Mouse (Mus musculus) ES-E14 (cell line): ENCODE measurements around the gene Zcchc12. TPM values are rescaled to one million over a fixed set of nuclear protein-coding genes. Genes with fewer than 3 reads are reported as not detected.
A peak's percentile ranks its signal among the peaks of the same experiment; 100 is the strongest.

Experiments
- DNase-seq: peaks from one replicate; pipeline ENCODE4 v3.0.0-alpha.2; 2013; ENCODE audit warnings: low read depth, low spot score
- H3K27ac ChIP-seq: 2 replicates; pipeline ENCODE4 v1.5.1; 2012; ENCODE audit warnings: low read depth, mild to moderate bottlenecking, low read length, moderate library complexity, mixed read lengths; ENCODE audit not compliant: poor library complexity, insufficient read depth, severe bottlenecking
- H3K36me3 ChIP-seq: 2 replicates; pipeline ENCODE4 v1.6.1; 2012; ENCODE audit warnings: mild to moderate bottlenecking, low read length, moderate library complexity, mixed read lengths; ENCODE audit not compliant: control insufficient read depth, poor library complexity, insufficient read depth, severe bottlenecking
- H3K4me1 ChIP-seq, 2 experiments: fragments of 150-350 bp in 1 of 2; sonication (generic) in 1 of 2; 2 replicates each; pipeline ENCODE4 v1.6.1; 2012; ENCODE audit warnings: low read length in 2 of 2, mild to moderate bottlenecking in 1 of 2, mixed read lengths in 1 of 2; ENCODE audit not compliant: control insufficient read depth in 2 of 2, insufficient read depth in 2 of 2, poor library complexity in 1 of 2
- H3K4me3 ChIP-seq, 2 experiments: fragments of 150-350 bp in 1 of 2; sonication (generic) in 1 of 2; 2 replicates each; pipeline ENCODE4 v1.5.1; 2012; ENCODE audit warnings: low read length in 2 of 2, low read depth in 1 of 2, mild to moderate bottlenecking in 1 of 2, mixed read lengths in 1 of 2; ENCODE audit not compliant: insufficient read depth in 1 of 2, poor library complexity in 1 of 2, severe bottlenecking in 1 of 2
- H3K9ac ChIP-seq: 2 replicates; pipeline ENCODE4 v1.6.1; 2012; ENCODE audit warnings: low read depth, mild to moderate bottlenecking, low read length, mixed read lengths; ENCODE audit not compliant: poor library complexity, insufficient read depth, severe bottlenecking
- H3K9me3 ChIP-seq: fragments of 150-350 bp; sonication (generic); 2 replicates; pipeline ENCODE4 v1.6.1; 2012; ENCODE audit warnings: low read depth, mild to moderate bottlenecking, low read length; ENCODE audit not compliant: control insufficient read depth, insufficient read depth
- CHD2 ChIP-seq: IDR thresholded peaks from 2 replicates; pipeline ENCODE4 v1.6.1; 2014; ENCODE audit warnings: mild to moderate bottlenecking, low read depth, low read length, inconsistent platforms
- HCFC1 ChIP-seq: IDR thresholded peaks from 2 replicates; pipeline ENCODE4 v1.6.1; 2012; ENCODE audit warnings: low read length, inconsistent platforms, borderline replicate concordance; ENCODE audit not compliant: insufficient read depth
- MAFK ChIP-seq: IDR thresholded peaks from 2 replicates; pipeline ENCODE4 v1.6.1; 2014; ENCODE audit warnings: mild to moderate bottlenecking, low read depth, low read length, inconsistent platforms; ENCODE audit not compliant: insufficient read depth
- ZC3H11A ChIP-seq: IDR thresholded peaks from 2 replicates; pipeline ENCODE4 v1.6.1; 2012; ENCODE audit warnings: low read depth, mild to moderate bottlenecking, inconsistent platforms, low read length, borderline replicate concordance
- ZNF384 ChIP-seq: IDR thresholded peaks from 2 replicates; pipeline ENCODE4 v1.6.1; 2012; ENCODE audit warnings: low read depth, low read length, inconsistent platforms
- in situ Hi-C, 2 experiments: fragments of 600-800 bp; cut with MboI; formaldehyde crosslinking; loops; one replicate each; pipeline ENCODE4 v1.15.1; 2025; ENCODE audit warnings: low sequenced_read_pairs in 2 of 2, inconsistent platforms in 1 of 2; ENCODE audit not compliant: unreplicated experiment in 2 of 2
- total RNA-seq: library from RNA; depleted of rRNA; stranded (reverse); fragments of 300-350 nt; gene quantifications from 2 replicates; pipeline ENCODE4 v1.2.3, GENCODE M21; 2012; rRNA removed

Gene Zcchc12
- total RNA-seq: 1.3 and 1.6 TPM in 2 replicates

DNA sequence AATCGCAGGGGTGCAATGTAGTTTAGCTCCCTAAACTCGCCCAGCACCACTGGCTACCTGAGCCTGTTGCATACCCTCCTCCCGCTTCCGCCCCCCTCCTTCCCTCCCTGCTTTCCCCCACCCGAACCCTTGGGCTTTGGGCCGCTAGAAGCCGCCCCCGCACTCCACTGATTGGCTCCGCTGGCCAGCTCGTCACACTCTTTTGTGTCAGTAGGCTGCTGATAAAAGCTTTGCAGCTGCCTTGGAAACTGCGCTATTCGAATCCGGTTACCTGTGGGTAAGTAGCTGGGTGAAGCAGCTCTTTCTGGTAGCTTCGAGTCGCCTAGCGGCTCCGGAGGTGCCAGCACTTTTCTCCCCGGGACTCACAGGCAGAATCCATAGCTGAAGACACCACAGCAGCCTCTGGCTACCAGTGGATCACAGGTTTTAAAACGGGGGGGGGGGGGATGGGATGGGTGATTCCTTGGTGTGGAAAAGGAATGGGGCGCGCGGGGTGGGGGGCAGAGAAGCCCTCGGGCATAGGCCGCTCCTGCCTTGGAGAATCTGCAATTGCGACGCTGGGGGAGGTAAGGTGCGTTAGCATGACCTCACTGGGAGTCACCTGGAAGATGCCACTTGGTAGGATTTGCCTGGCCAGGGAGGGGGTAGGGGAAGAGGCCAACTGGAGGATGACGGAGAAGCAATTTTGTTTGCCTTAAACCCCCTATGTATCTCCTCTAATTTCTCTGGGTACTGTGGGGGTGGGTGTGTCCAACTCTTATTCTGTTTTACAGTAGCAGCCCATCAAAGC lies at the start of gene Zcchc12:
Zcchc12 (plus strand) TSS at position 169 of the 790 bp plus-strand sequence.
- TF ChIP-seq ZNF384: no peak
- TF ChIP-seq CHD2: no peak
- TF ChIP-seq HCFC1: no peak
- TF ChIP-seq ZC3H11A: no peak
- no peak for TF ChIP-seq MAFK
- no peak for DNase-seq
- H3K9me3 ChIP-seq: no peaks in the 10 kb centered on the region
- peak within 1 kb of the TSS in 1 of 2 experiments; percentile 46; a peak in 1 of 4 replicates for H3K4me3 ChIP-seq
- in situ Hi-C loops: loop anchor here in 1 of 2 experiments (25.0 kb wide), 1 partner anchor 359 kb away; no protein-coding TSS in a partner anchor
- no peak within 1 kb of the TSS for H3K27ac ChIP-seq
- no peaks in the 10 kb centered on the region for H3K4me1 ChIP-seq
- H3K9ac ChIP-seq: no peak within 1 kb of the TSS
- H3K36me3 ChIP-seq: no peaks in the 10 kb centered on the region

DNA sequence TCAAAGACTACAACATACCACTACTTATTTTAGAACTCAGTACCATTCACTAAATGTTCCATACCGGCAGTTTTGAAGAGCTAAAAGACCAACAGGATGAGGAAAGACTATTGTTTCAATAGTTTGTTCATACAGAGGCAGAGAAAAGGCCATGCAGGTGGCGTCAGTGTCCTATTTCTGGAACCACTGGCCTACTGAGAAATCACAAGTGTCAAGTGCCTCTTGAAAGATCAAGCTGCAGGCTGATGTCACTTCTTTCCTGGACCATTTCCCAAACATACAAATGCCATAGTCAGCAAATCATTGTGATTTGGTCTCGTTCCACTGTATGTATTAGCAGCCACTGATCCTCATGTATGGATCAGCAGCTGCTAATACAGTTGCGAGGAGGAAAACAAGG lies 49.0 kb upstream of the Zcchc12 start:
- no peak overlapping the region for H3K27ac ChIP-seq
- no peaks in the 10 kb centered on the region for H3K4me1 ChIP-seq
- TF ChIP-seq CHD2 (no peak), ZC3H11A (no peak), HCFC1 (no peak), MAFK (no peak), ZNF384 (no peak)
- no peak for DNase-seq
- H3K36me3 ChIP-seq: no peaks in the 10 kb centered on the region
- H3K9me3 ChIP-seq: no peaks in the 10 kb centered on the region
- H3K4me3 ChIP-seq: no peak overlapping the region
- in situ Hi-C loops: no loop called here
- H3K9ac ChIP-seq: no peak overlapping the region

DNA sequence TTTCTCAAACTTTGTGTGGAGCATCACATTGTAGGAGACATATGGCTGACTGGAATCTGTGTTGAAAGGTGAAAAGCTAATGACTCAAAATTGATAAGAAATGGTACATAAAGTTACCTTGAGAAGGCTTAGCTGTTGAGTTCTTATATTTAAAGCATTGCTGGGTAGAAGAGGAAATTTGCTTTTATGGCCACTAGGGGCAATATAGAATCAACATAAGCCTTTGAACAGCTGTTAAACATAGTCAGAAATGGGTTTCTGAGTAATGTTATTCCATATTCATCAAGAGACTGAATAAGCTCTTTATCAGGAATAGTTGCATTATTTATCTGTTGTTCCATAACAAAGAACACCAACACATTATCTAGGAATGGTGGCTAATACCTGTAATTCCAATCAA lies 45.6 kb upstream of the Zcchc12 start:
- no peak for DNase-seq
- TF ChIP-seq CHD2 (no peak), MAFK (no peak), HCFC1 (no peak), ZC3H11A (no peak), ZNF384 (no peak)
- Histone ChIP-seq H3K4me3 (no peak overlapping the region), H3K4me1 (no peaks in the 10 kb centered on the region), H3K36me3 (no peaks in the 10 kb centered on the region), H3K27ac (no peak overlapping the region), H3K9ac (no peak overlapping the region), H3K9me3 (no peaks in the 10 kb centered on the region)
- in situ Hi-C loops: loop anchor here in 1 of 2 experiments (25.0 kb wide), 1 partner anchor 88 kb away; no protein-coding TSS in a partner anchor

DNA sequence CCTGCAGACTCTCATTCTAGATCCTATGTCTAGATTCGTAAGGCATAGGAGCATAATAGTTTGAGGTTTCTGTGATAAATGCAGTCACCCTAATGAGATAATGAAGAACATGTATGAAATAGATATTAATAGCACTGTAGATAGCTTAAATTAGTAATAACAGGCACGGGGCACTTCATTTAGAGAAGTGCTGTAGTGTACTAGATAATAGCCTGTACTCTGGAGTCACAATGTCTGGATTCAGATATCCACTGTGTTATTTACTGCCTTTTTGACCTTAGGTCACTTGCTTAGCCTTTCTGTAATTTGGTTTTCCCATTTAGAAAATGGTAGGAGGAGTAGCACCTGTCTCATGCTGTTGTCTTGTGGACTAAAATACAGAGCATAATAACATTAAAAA lies 39.0 kb upstream of the Zcchc12 start:
- no peaks in the 10 kb centered on the region for H3K9me3 ChIP-seq
- H3K27ac ChIP-seq: no peak overlapping the region
- H3K36me3 ChIP-seq: no peaks in the 10 kb centered on the region
- DNase-seq: no peak
- TF ChIP-seq MAFK (no peak), ZC3H11A (no peak), HCFC1 (no peak), ZNF384 (no peak), CHD2 (no peak)
- H3K4me3 ChIP-seq: no peak overlapping the region
- no peak overlapping the region for H3K9ac ChIP-seq
- in situ Hi-C loops: loop anchor here in 1 of 2 experiments (25.0 kb wide), 1 partner anchor 94 kb away; no protein-coding TSS in a partner anchor
- no peaks in the 10 kb centered on the region for H3K4me1 ChIP-seq
